Mouse (Mus musculus): ENCODE measurements around the gene Tcf12. TPM values are rescaled to one million over a fixed set of nuclear protein-coding genes. Genes with fewer than 3 reads are reported as not detected.

Gene Tcf12
- polyA plus RNA-seq, 1 experiment from 2014 or later = 62.7 TPM

DNA sequence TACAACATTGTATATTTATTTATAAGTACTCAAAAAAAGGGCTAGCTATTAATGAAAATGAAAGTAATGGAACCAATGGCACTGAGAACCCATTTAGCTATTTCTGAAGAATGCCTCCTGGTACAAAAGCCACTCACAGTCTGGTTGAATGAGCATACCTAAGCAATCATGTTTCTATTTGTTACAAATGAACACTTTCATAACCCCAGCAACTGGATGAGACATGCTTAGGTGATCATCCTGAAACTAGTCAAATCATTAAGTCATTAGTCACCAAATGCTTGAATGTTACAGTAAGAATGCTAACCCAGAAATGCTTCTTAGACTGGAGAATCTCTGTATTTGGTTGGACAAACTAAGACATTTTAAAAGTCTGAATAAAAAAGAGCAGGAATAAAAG, 35.5 kb downstream of the Tcf12 start:
- H3K4me1 ChIP-seq = peaks cover 14% of the 10 kb centered on the region; the same call in 1 of the 2 replicates
- H3K36me3 ChIP-seq = no peaks in the 10 kb centered on the region
- no peak overlapping the region for H3K27ac ChIP-seq (replicated peaks)
- ATAC-seq (replicated peaks) = no peak
- H3K4me3 ChIP-seq = no peak overlapping the region
- no peak overlapping the region for H3K4me2 ChIP-seq (replicated peaks)
- H3K27me3 ChIP-seq = no peaks in the 10 kb centered on the region
- no peak overlapping the region for H3K9ac ChIP-seq (replicated peaks)
- H3K9me3 ChIP-seq = no peaks in the 10 kb centered on the region

- H3K4me2 ChIP-seq (replicated peaks) = no peak overlapping the region
- H3K9ac ChIP-seq (replicated peaks) = no peak overlapping the region
- H3K27me3 ChIP-seq = no peaks in the 10 kb centered on the region
- no peak for ATAC-seq (replicated peaks)
- no peaks in the 10 kb centered on the region for H3K4me1 ChIP-seq
- no peak overlapping the region for H3K27ac ChIP-seq (replicated peaks)
- H3K9me3 ChIP-seq = no peaks in the 10 kb centered on the region
- no peaks in the 10 kb centered on the region for H3K36me3 ChIP-seq
- H3K4me3 ChIP-seq = no peak overlapping the region
Observed at GRCm38 (mm10) chr9:72066151-72066550, 45.5 kb downstream of the Tcf12 start.

- H3K36me3 ChIP-seq = no peaks in the 10 kb centered on the region
- 92% methylated on average over 3 of the region's 3 CpGs for WGBS
- H3K4me3 ChIP-seq = no peak overlapping the region
- H3K9me3 ChIP-seq = no peaks in the 10 kb centered on the region
- H3K9ac ChIP-seq (replicated peaks) = no peak overlapping the region
- ATAC-seq (replicated peaks) = no peak
- no peaks in the 10 kb centered on the region for H3K27me3 ChIP-seq
- no peaks in the 10 kb centered on the region for H3K4me1 ChIP-seq
- H3K4me2 ChIP-seq (replicated peaks) = no peak overlapping the region
- no peak overlapping the region for H3K27ac ChIP-seq (replicated peaks)
Observed at GRCm38 (mm10) chr9:72053144-72053543, 58.5 kb downstream of the Tcf12 start.

GRCm38 (mm10) chr9:72040156-72040555, 71.5 kb downstream of the Tcf12 start:
- no peak for ATAC-seq (replicated peaks)
- H3K36me3 ChIP-seq = no peaks in the 10 kb centered on the region

DNA sequence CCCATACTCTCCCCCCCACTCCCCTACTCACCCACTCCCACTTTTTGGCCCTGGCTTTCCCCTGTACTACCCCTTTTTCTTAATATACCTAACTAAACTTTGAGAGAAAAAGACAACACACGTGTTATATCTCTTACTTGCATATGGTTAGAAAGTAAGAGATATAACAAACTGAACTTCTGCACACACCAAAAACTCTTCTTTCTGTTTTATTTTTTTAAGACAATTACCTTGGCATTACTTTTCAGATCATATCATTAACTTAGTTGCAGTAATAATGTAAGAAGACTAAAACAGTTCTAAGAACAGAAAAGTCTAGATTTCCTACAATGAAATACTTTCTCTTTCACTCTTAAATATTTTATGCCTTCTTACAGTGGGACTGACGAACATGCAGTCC, 72.3 kb downstream of the Tcf12 start:
- Histone ChIP-seq H3K4me3 (no peak overlapping the region), H3K36me3 (no peaks in the 10 kb centered on the region), H3K9me3 (no peaks in the 10 kb centered on the region), H3K27ac (replicated peaks) (no peak overlapping the region), H3K4me1 (peaks cover 9% of the 10 kb centered on the region), H3K9ac (replicated peaks) (no peak overlapping the region), H3K4me2 (replicated peaks) (no peak overlapping the region), H3K27me3 (no peaks in the 10 kb centered on the region)
- ATAC-seq (replicated peaks) = no peak
- 90% methylated on average over 2 of the region's 2 CpGs for WGBS

More at GRCm38 (mm10) chr9:72040156-72040555, 71.5 kb downstream of the Tcf12 start:
- Histone ChIP-seq H3K9ac (replicated peaks) (no peak overlapping the region), H3K9me3 (no peaks in the 10 kb centered on the region), H3K27me3 (no peaks in the 10 kb centered on the region), H3K4me3 (no peak overlapping the region), H3K4me2 (replicated peaks) (no peak overlapping the region), H3K4me1 (peaks cover 9% of the 10 kb centered on the region), H3K27ac (replicated peaks) (no peak overlapping the region)

DNA sequence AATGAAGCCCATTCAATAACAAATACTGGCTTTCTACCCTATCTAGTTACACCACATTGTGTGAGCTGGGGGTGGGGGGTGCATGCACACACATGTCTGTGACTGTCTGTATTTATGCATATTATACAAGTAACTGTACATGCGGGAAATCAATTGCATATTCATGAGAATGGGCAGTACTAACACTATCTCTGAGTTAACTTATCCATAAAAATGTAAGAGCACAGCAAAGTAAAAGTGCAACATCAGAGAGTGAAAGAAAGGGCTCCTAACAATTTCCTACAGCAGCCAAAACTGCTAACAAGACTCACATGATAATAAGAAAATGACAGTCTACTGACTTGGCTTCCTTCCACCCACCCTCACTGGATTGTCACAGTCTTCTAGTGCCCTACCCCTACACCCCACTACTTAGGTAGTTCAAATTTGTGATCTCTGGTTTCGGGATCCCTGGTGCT, 74.6 kb downstream of the Tcf12 start:
- Histone ChIP-seq H3K27ac (replicated peaks) (no peak overlapping the region), H3K4me2 (replicated peaks) (no peak overlapping the region), H3K9ac (replicated peaks) (no peak overlapping the region), H3K4me1 (peaks cover 18% of the 10 kb centered on the region), H3K4me3 (no peak overlapping the region), H3K27me3 (no peaks in the 10 kb centered on the region), H3K36me3 (no peaks in the 10 kb centered on the region), H3K9me3 (no peaks in the 10 kb centered on the region)
- WGBS = 63% methylated on average over 2 of the region's 2 CpGs
- ATAC-seq (replicated peaks) = no peak

DNA sequence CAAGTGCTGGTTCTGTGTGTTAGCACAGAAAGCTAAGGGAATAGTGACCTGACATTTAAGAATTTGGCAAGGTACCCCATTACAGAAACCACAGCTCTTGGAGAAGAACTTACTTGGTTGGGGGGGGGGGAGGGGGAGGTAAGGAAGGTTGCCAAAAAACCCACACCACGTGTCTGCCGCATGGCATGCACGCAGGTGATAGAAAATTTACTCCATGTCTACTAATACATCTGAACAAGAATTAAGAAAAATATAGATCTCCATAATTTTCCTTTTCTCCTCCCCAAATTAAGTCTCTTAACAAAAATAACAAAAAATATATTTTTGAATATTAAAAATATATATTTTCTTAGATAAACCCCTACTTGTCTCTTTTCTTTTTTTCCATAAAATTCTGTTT, 75.4 kb downstream of the Tcf12 start:
- Histone ChIP-seq H3K27me3 (no peaks in the 10 kb centered on the region), H3K27ac (replicated peaks) (no peak overlapping the region), H3K9me3 (no peaks in the 10 kb centered on the region), H3K36me3 (no peaks in the 10 kb centered on the region), H3K4me1 (peaks cover 22% of the 10 kb centered on the region), H3K9ac (replicated peaks) (no peak overlapping the region), H3K4me2 (replicated peaks) (no peak overlapping the region), H3K4me3 (no peak overlapping the region)
- WGBS = 60% methylated on average over 3 of the region's 3 CpGs
- no peak for ATAC-seq (replicated peaks)

GRCm38 (mm10) chr9:72033271-72033670, 78.4 kb downstream of the Tcf12 start:
- Histone ChIP-seq H3K4me3 (no peak overlapping the region), H3K9me3 (no peaks in the 10 kb centered on the region), H3K4me1 (peaks cover 22% of the 10 kb centered on the region), H3K27me3 (no peaks in the 10 kb centered on the region), H3K36me3 (no peaks in the 10 kb centered on the region), H3K4me2 (replicated peaks) (no peak overlapping the region), H3K9ac (replicated peaks) (no peak overlapping the region), H3K27ac (replicated peaks) (no peak overlapping the region)
- WGBS = 77% methylated on average over 2 of the region's 2 CpGs
- ATAC-seq (replicated peaks) = no peak

GRCm38 (mm10) chr9:72030274-72030673, 81.4 kb downstream of the Tcf12 start:
- no peaks in the 10 kb centered on the region for H3K9me3 ChIP-seq
- no peaks in the 10 kb centered on the region for H3K27me3 ChIP-seq
- H3K4me1 ChIP-seq = peaks cover 13% of the 10 kb centered on the region; the same call in 1 of the 2 replicates
- no peak overlapping the region for H3K4me2 ChIP-seq (replicated peaks)
- H3K36me3 ChIP-seq = no peaks in the 10 kb centered on the region
- H3K4me3 ChIP-seq = no peak overlapping the region
- H3K9ac ChIP-seq (replicated peaks) = no peak overlapping the region
- H3K27ac ChIP-seq (replicated peaks) = no peak overlapping the region
- no peak for ATAC-seq (replicated peaks)

DNA sequence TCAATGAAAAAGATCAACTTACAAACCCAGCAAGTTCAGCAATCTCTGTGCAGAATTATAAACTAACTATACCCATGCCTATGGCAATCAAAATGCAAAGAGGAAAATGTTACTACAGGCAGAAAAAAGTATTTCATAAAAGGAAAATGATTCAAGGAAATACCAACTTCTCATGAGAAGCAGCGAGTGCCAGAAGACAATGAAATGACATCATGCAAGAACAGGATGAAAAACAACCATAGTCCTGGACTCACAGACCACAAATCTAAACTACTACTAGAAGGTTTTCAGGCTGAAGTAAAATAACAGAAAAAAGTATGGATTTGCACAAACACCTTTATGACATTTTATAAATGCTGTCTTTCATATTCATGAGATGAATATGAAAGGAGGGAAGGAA, 82.1 kb downstream of the Tcf12 start:
- H3K27ac ChIP-seq (replicated peaks) = no peak overlapping the region
- no peaks in the 10 kb centered on the region for H3K36me3 ChIP-seq
- no peak for ATAC-seq (replicated peaks)
- 71% methylated on average over 1 of the region's 1 CpGs for WGBS
- peaks cover 15% of the 10 kb centered on the region; the same call in 1 of the 2 replicates for H3K4me1 ChIP-seq
- no peak overlapping the region for H3K4me3 ChIP-seq
- no peaks in the 10 kb centered on the region for H3K9me3 ChIP-seq
- H3K9ac ChIP-seq (replicated peaks) = no peak overlapping the region
- no peak overlapping the region for H3K4me2 ChIP-seq (replicated peaks)
- H3K27me3 ChIP-seq = no peaks in the 10 kb centered on the region

DNA sequence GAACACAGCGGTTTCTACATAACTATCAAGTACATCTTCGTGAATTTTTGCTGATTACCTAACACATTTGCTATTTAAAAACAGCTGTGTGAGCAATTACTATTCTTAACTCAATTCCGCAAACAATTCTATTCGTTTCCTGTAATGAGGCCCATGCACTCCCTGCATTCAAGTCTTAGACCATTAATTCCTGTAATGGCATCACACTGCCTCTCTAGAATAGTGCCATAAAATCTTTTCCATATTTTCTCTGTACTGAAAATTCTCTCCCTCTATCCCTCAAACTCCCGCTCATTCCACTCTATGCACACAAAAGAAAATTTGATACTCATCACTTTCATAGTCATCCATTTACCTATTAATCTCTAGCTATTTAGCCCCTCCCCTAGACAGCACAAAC, 88.4 kb downstream of the Tcf12 start:
- H3K9me3 ChIP-seq = no peaks in the 10 kb centered on the region
- no peak overlapping the region for H3K9ac ChIP-seq (replicated peaks)
- no peak for ATAC-seq (replicated peaks)
- H3K4me1 ChIP-seq = 0 out of 2 replicates have a peak, but pooled peaks cover 16% of the 10 kb centered on the region
- H3K4me3 ChIP-seq = no peak overlapping the region
- no peak overlapping the region for H3K4me2 ChIP-seq (replicated peaks)
- H3K36me3 ChIP-seq = no peaks in the 10 kb centered on the region
- WGBS = 62% methylated on average over 5 of the region's 5 CpGs
- H3K27ac ChIP-seq (replicated peaks) = no peak overlapping the region; the same call in 1 of the 2 replicates
- no peaks in the 10 kb centered on the region for H3K27me3 ChIP-seq

- Histone ChIP-seq H3K27me3 (no peaks in the 10 kb centered on the region), H3K36me3 (no peaks in the 10 kb centered on the region), H3K4me1 (peaks cover 19% of the 10 kb centered on the region; the same call in 1 of the 2 replicates), H3K9me3 (no peaks in the 10 kb centered on the region), H3K27ac (replicated peaks) (no peak overlapping the region), H3K9ac (replicated peaks) (no peak overlapping the region), H3K4me2 (replicated peaks) (no peak overlapping the region), H3K4me3 (no peak overlapping the region)
- 43% methylated on average over 3 of the region's 3 CpGs for WGBS
- ATAC-seq (replicated peaks) = no peak
Observed at GRCm38 (mm10) chr9:72021512-72021911, 90.2 kb downstream of the Tcf12 start.

DNA sequence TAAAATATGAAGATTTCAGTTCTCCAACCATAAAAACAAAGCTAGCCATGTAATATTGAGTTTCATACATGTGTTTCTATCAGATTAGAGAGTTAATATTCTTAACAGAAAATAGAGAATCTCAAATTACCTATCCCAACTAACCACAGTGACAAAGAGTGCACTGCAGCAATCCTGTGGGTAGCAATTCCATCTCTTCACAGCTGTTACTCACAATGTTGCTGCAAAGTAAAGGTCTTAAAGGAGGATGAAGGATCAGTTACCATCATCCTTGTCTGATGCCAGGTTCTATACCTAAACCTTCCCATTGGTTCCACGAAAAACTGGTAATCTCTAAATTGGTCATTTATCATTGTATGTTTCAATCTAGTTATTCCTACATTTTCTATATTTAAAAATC, 95.7 kb downstream of the Tcf12 start:
- Histone ChIP-seq H3K27ac (replicated peaks) (no peak overlapping the region), H3K4me3 (no peak overlapping the region), H3K9ac (replicated peaks) (no peak overlapping the region), H3K4me2 (replicated peaks) (no peak overlapping the region), H3K9me3 (no peaks in the 10 kb centered on the region), H3K4me1 (peaks cover 5% of the 10 kb centered on the region; the same call in 1 of the 2 replicates), H3K36me3 (no peaks in the 10 kb centered on the region), H3K27me3 (no peaks in the 10 kb centered on the region)
- 94% methylated on average over 1 of the region's 1 CpGs for WGBS
- ATAC-seq (replicated peaks) = no peak
